Mouse (Mus musculus) MEL (cell line): ENCODE measurements around the gene Letmd1. TPM values are rescaled to one million over a fixed set of nuclear protein-coding genes. Genes with fewer than 3 reads are reported as not detected.

Experiments
- DNase-seq: peaks from one replicate; pipeline ENCODE4 v3.0.0; 2011; ENCODE audit warnings: low read depth, low spot score
- H3K27ac ChIP-seq: 2 replicates; pipeline ENCODE4 v1.5.1; 2012; ENCODE audit warnings: low read depth, mild to moderate bottlenecking, control low read depth, low read length, moderate library complexity; ENCODE audit not compliant: control insufficient read depth
- H3K27me3 ChIP-seq, 2 experiments: fragments of 150-350 bp in 1 of 2; sonication (generic) in 1 of 2; 2 replicates each; pipeline ENCODE4 v1.6.1; 2012; ENCODE audit warnings: low read length in 2 of 2, mild to moderate bottlenecking in 2 of 2, improper control_type of control experiment in 1 of 2, moderate library complexity in 1 of 2; ENCODE audit not compliant: insufficient read depth in 2 of 2, control insufficient read depth in 1 of 2
- H3K36me3 ChIP-seq, 2 experiments: 2 replicates each; pipeline ENCODE4 v1.6.1; 2012 to 2014; ENCODE audit warnings: low read length in 2 of 2, improper control_type of control experiment in 1 of 2, inconsistent platforms in 1 of 2, mild to moderate bottlenecking in 1 of 2; ENCODE audit not compliant: insufficient read depth in 2 of 2, control insufficient read depth in 1 of 2
- H3K4me1 ChIP-seq, 2 experiments: fragments of 150-350 bp in 1 of 2; sonication (generic) in 1 of 2; 2 replicates each; pipeline ENCODE4 v1.6.1; 2012; ENCODE audit warnings: low read length in 2 of 2, improper control_type of control experiment in 1 of 2, mild to moderate bottlenecking in 1 of 2; ENCODE audit not compliant: insufficient read depth in 2 of 2, control insufficient read depth in 1 of 2
- H3K4me3 ChIP-seq, 2 experiments: fragments of 150-350 bp in 1 of 2; sonication (generic) in 1 of 2; 2 replicates each; pipeline ENCODE4 v1.5.1; 2012; ENCODE audit warnings: low read depth in 2 of 2, low read length in 2 of 2, mild to moderate bottlenecking in 2 of 2, moderate library complexity in 2 of 2, control low read depth in 1 of 2, improper control_type of control experiment in 1 of 2; ENCODE audit not compliant: control insufficient read depth in 1 of 2, insufficient read depth in 1 of 2
- H3K79me2 ChIP-seq: 2 replicates; pipeline ENCODE4 v1.6.1; 2012; ENCODE audit warnings: mild to moderate bottlenecking, low read length, moderate library complexity; ENCODE audit not compliant: control insufficient read depth, poor library complexity, insufficient read depth
- H3K9ac ChIP-seq: 2 replicates; pipeline ENCODE4 v1.6.1; 2012; ENCODE audit warnings: low read depth, mild to moderate bottlenecking, control low read depth, low read length, moderate library complexity; ENCODE audit not compliant: control insufficient read depth, poor library complexity, severe bottlenecking
- H3K9me3 ChIP-seq: fragments of 150-350 bp; sonication (generic); replicated peaks from 2 replicates; pipeline ENCODE4 v1.6.1; 2012; ENCODE audit warnings: mild to moderate bottlenecking, low read length, improper control_type of control experiment, moderate library complexity; ENCODE audit not compliant: insufficient read depth
- BHLHE40 ChIP-seq: IDR thresholded peaks from 2 replicates; pipeline ENCODE4 v1.6.1; 2012; ENCODE audit warnings: low read depth, mild to moderate bottlenecking, inconsistent platforms, low read length, improper control_type of control experiment, borderline replicate concordance
- CHD1 ChIP-seq: IDR thresholded peaks from 2 replicates; pipeline ENCODE4 v1.6.1; 2012; ENCODE audit warnings: low read depth, mild to moderate bottlenecking, inconsistent platforms, low read length, improper control_type of control experiment
- CHD2 ChIP-seq: IDR thresholded peaks from 2 replicates; pipeline ENCODE4 v1.6.1; 2011; ENCODE audit warnings: low read length, improper control_type of control experiment
- CTCF ChIP-seq, 3 experiments: IDR thresholded peaks in 2 of 3; conservative IDR thresholded peaks in 1 of 3; 2 replicates each; pipeline ENCODE4 v1.5.1; 2011 to 2012; ENCODE audit warnings: low read length in 3 of 3, low read depth in 2 of 3, mild to moderate bottlenecking in 2 of 3, improper control_type of control experiment in 1 of 3, inconsistent platforms in 1 of 3, mixed read lengths in 1 of 3, moderate library complexity in 1 of 3; ENCODE audit not compliant: control insufficient read depth in 1 of 3, insufficient read depth in 1 of 3, poor library complexity in 1 of 3, severe bottlenecking in 1 of 3
- E2F4 ChIP-seq: IDR thresholded peaks from 2 replicates; pipeline ENCODE4 v1.6.1; 2011; ENCODE audit warnings: low read depth, low read length, improper control_type of control experiment, borderline replicate concordance
- ELF1 ChIP-seq: IDR thresholded peaks from 2 replicates; pipeline ENCODE4 v1.6.1; 2014; ENCODE audit warnings: low read depth, mild to moderate bottlenecking, inconsistent platforms, low read length, improper control_type of control experiment, moderate library complexity
- EP300 ChIP-seq, 2 experiments: IDR thresholded peaks; 2 replicates each; pipeline ENCODE4 v1.6.1; 2011; ENCODE audit warnings: improper control_type of control experiment in 2 of 2, low read length in 2 of 2, low read depth in 1 of 2, mild to moderate bottlenecking in 1 of 2
- GATA1 ChIP-seq: IDR thresholded peaks from 2 replicates; pipeline ENCODE4 v1.6.1; 2011; ENCODE audit warnings: low read depth, low read length, improper control_type of control experiment
- HCFC1 ChIP-seq: IDR thresholded peaks from 2 replicates; pipeline ENCODE4 v1.6.1; 2012; ENCODE audit warnings: low read depth, mild to moderate bottlenecking, inconsistent platforms, low read length, improper control_type of control experiment, moderate library complexity
- JUND ChIP-seq: IDR thresholded peaks from 2 replicates; pipeline ENCODE4 v1.6.1; 2011; ENCODE audit warnings: low read depth, mild to moderate bottlenecking, improper control_type of control experiment, low read length
- KAT2A ChIP-seq: conservative IDR thresholded peaks from 2 replicates; pipeline ENCODE4 v1.6.1; 2012; ENCODE audit warnings: low read depth, low read length, improper control_type of control experiment, inconsistent platforms
- MAFK ChIP-seq: IDR thresholded peaks from 2 replicates; pipeline ENCODE4 v1.6.1; 2011; ENCODE audit warnings: low read depth, mild to moderate bottlenecking, low read length, improper control_type of control experiment, borderline replicate concordance
- MAX ChIP-seq: IDR thresholded peaks from 2 replicates; pipeline ENCODE4 v1.6.1; 2011; ENCODE audit warnings: low read length, improper control_type of control experiment
- MAZ ChIP-seq: IDR thresholded peaks from 2 replicates; pipeline ENCODE4 v1.6.1; 2012; ENCODE audit warnings: low read depth, mild to moderate bottlenecking, inconsistent platforms, low read length, improper control_type of control experiment
- MEF2A ChIP-seq: IDR thresholded peaks from 2 replicates; pipeline ENCODE4 v1.6.1; 2014; ENCODE audit warnings: low read depth, mild to moderate bottlenecking, inconsistent platforms, low read length, improper control_type of control experiment; ENCODE audit not compliant: poor library complexity, insufficient replicate concordance, severe bottlenecking; ENCODE audit errors: extremely low read depth
- MXI1 ChIP-seq: IDR thresholded peaks from 2 replicates; pipeline ENCODE4 v1.6.1; 2011; ENCODE audit warnings: mild to moderate bottlenecking, low read depth, low read length, improper control_type of control experiment
- MYB ChIP-seq: IDR thresholded peaks from 2 replicates; pipeline ENCODE4 v1.6.1; 2011; ENCODE audit warnings: mild to moderate bottlenecking, low read depth, low read length, improper control_type of control experiment
- MYC ChIP-seq: IDR thresholded peaks from 2 replicates; pipeline ENCODE4 v1.6.1; 2011; ENCODE audit warnings: low read depth, mild to moderate bottlenecking, low read length, improper control_type of control experiment, moderate library complexity
- NELFE ChIP-seq: IDR thresholded peaks from 2 replicates; pipeline ENCODE4 v1.6.1; 2011; ENCODE audit warnings: low read depth, low read length, improper control_type of control experiment
- NRF1 ChIP-seq: IDR thresholded peaks from 2 replicates; pipeline ENCODE4 v1.6.1; 2014; ENCODE audit warnings: low read depth, mild to moderate bottlenecking, inconsistent platforms, low read length, improper control_type of control experiment, moderate library complexity; ENCODE audit not compliant: poor library complexity, insufficient read depth, severe bottlenecking
- POLR2A ChIP-seq, 2 experiments: IDR thresholded peaks; 2 replicates each; pipeline ENCODE4 v1.6.1; 2011 to 2012; ENCODE audit warnings: low read length in 2 of 2, mild to moderate bottlenecking in 2 of 2, control low read depth in 1 of 2, improper control_type of control experiment in 1 of 2, low read depth in 1 of 2, moderate library complexity in 1 of 2; ENCODE audit not compliant: control insufficient read depth in 1 of 2, insufficient read depth in 1 of 2, poor library complexity in 1 of 2
- POLR2AphosphoS2 ChIP-seq: IDR thresholded peaks from 2 replicates; pipeline ENCODE4 v1.6.1; 2011; ENCODE audit warnings: low read length, improper control_type of control experiment
- POLR2AphosphoS5 ChIP-seq: IDR thresholded peaks from 2 replicates; pipeline ENCODE4 v1.6.1; 2012; ENCODE audit warnings: low read depth, borderline replicate concordance, mild to moderate bottlenecking, inconsistent platforms, low read length, moderate library complexity, mixed read lengths
- RAD21 ChIP-seq: IDR thresholded peaks from 2 replicates; pipeline ENCODE4 v1.6.1; 2011; ENCODE audit warnings: mild to moderate bottlenecking, low read depth, low read length, improper control_type of control experiment
- RCOR1 ChIP-seq: IDR thresholded peaks from 2 replicates; pipeline ENCODE4 v1.6.1; 2012; ENCODE audit warnings: low read depth, mild to moderate bottlenecking, inconsistent platforms, low read length, improper control_type of control experiment
- SIN3A ChIP-seq: IDR thresholded peaks from 2 replicates; pipeline ENCODE4 v1.6.1; 2012; ENCODE audit warnings: low read length, improper control_type of control experiment, inconsistent platforms
- SMC3 ChIP-seq: IDR thresholded peaks from 2 replicates; pipeline ENCODE4 v1.6.1; 2011; ENCODE audit warnings: low read depth, low read length, improper control_type of control experiment
- TAL1 ChIP-seq: IDR thresholded peaks from 2 replicates; pipeline ENCODE4 v1.6.1; 2012; ENCODE audit warnings: mild to moderate bottlenecking, inconsistent platforms, low read length, moderate library complexity, mixed read lengths
- TBP ChIP-seq: IDR thresholded peaks from 2 replicates; pipeline ENCODE4 v1.8.0; 2011; ENCODE audit warnings: low read depth, low read length, improper control_type of control experiment
- TCF12 ChIP-seq: IDR thresholded peaks from 2 replicates; pipeline ENCODE4 v1.6.1; 2014; ENCODE audit warnings: low read depth, mild to moderate bottlenecking, inconsistent platforms, low read length, improper control_type of control experiment, moderate library complexity
- UBTF ChIP-seq: IDR thresholded peaks from 2 replicates; pipeline ENCODE4 v1.6.1; 2012; ENCODE audit warnings: low read depth, mild to moderate bottlenecking, inconsistent platforms, low read length, improper control_type of control experiment, moderate library complexity, borderline replicate concordance; ENCODE audit not compliant: insufficient read depth
- USF1 ChIP-seq: IDR thresholded peaks from 2 replicates; pipeline ENCODE4 v1.6.1; 2014; ENCODE audit warnings: low read depth, mild to moderate bottlenecking, inconsistent platforms, low read length, improper control_type of control experiment, moderate library complexity
- USF2 ChIP-seq, 2 experiments: IDR thresholded peaks; 2 replicates each; pipeline ENCODE4 v1.6.1; 2011 to 2012; ENCODE audit warnings: improper control_type of control experiment in 2 of 2, low read length in 2 of 2, borderline replicate concordance in 1 of 2, inconsistent platforms in 1 of 2, low read depth in 1 of 2, mild to moderate bottlenecking in 1 of 2; ENCODE audit not compliant: insufficient read depth in 1 of 2
- ZC3H11A ChIP-seq: IDR thresholded peaks from 2 replicates; pipeline ENCODE4 v1.6.1; 2012; ENCODE audit warnings: low read depth, mild to moderate bottlenecking, inconsistent platforms, low read length, improper control_type of control experiment
- ZKSCAN1 ChIP-seq: IDR thresholded peaks from 2 replicates; pipeline ENCODE4 v1.6.1; 2012; ENCODE audit warnings: low read depth, mild to moderate bottlenecking, inconsistent platforms, low read length, improper control_type of control experiment, moderate library complexity
- ZMIZ1 ChIP-seq: IDR thresholded peaks from 2 replicates; pipeline ENCODE4 v1.6.1; 2012; ENCODE audit warnings: low read depth, mild to moderate bottlenecking, inconsistent platforms, low read length, improper control_type of control experiment, moderate library complexity
- ZNF384 ChIP-seq: IDR thresholded peaks from 2 replicates; pipeline ENCODE4 v1.6.1; 2012; ENCODE audit warnings: low read depth, mild to moderate bottlenecking, inconsistent platforms, low read length, improper control_type of control experiment
- polyA plus RNA-seq, 2 experiments: library from polyadenylated mRNA; stranded (reverse) in 1 of 2; unstranded in 1 of 2; fragments of >175 nt in 1 of 2; fragments of >200 nt in 1 of 2; gene quantifications; 2 replicates each; pipeline versions ENCODE4 v1.2.1 to v1.2.4; 2012; ENCODE audit warnings: low replicate concordance in 2 of 2, low read depth in 1 of 2; ENCODE audit not compliant: insufficient read length in 2 of 2, insufficient read depth in 1 of 2, missing spikeins in 1 of 2
- total RNA-seq: library from RNA; depleted of rRNA; stranded (reverse); fragments of 300-350 nt; gene quantifications from 2 replicates; pipeline ENCODE4 v1.2.3, GENCODE M21; 2012

Gene Letmd1
- total and polyA plus RNA-seq, 3 experiments = 38.8 to 277 (median 64.3) TPM

- no peaks in the 10 kb centered on the region for H3K27me3 ChIP-seq
- H3K9ac ChIP-seq = peak overlapping the region; percentile 40
- peak; percentile 95 for DNase-seq
- H3K9me3 ChIP-seq = no peaks in the 10 kb centered on the region
- peak overlapping the region; percentile 60 for H3K4me3 ChIP-seq
- peaks cover 0 to 13% of the 10 kb centered on the region in 2 experiments for H3K4me1 ChIP-seq
- no peaks in the 10 kb centered on the region for H3K79me2 ChIP-seq
- H3K27ac ChIP-seq = no peak overlapping the region
- peaks cover 0 to 2% of the 10 kb centered on the region in 2 experiments; a peak in 1 of 4 replicates for H3K36me3 ChIP-seq
- TF ChIP-seq MYB (no peak), GATA1 (no peak), NRF1 (no peak), RCOR1 (peak; percentile 52; the same call in 1 of the 2 replicates), USF2 (IDR thresholded peaks at IDR 0.05; ENCODE audit: borderline replicate concordance in 1 of 2, insufficient read depth in 1 of 2, low read depth in 1 of 2, low read length in 2 of 2) (no peak), TAL1 (no peak), MAFK (no peak), ELF1 (peak; percentile 36; the same call in 1 of the 2 replicates), MEF2A (no peak), CTCF (IDR thresholded peaks at IDR 0.05 in 2 of 3, conservative IDR thresholded peaks at IDR 0.05 in 1 of 3; ENCODE audit: control insufficient read depth in 1 of 3, insufficient read depth in 1 of 3, low read depth in 2 of 3, low read length in 3 of 3, poor library complexity in 1 of 3, severe bottlenecking in 1 of 3) (peak; percentile 98 to 99 (median 99)), BHLHE40 (no peak; the same call in 1 of the 2 replicates), HCFC1 (0 out of 2 replicates have a peak, but pooled peaks have one; percentile 35), ZC3H11A (peak; percentile 97), UBTF (no peak), POLR2A (IDR thresholded peaks at IDR 0.05; ENCODE audit: control insufficient read depth in 1 of 2, insufficient read depth in 1 of 2, low read depth in 1 of 2, low read length in 2 of 2, poor library complexity in 1 of 2) (no peak), TCF12 (0 out of 2 replicates have a peak, but pooled peaks have one; percentile 9), MXI1 (no peak; the same call in 1 of the 2 replicates), JUND (no peak), NELFE (0 out of 2 replicates have a peak, but pooled peaks have one; percentile 16), E2F4 (no peak), TBP (0 out of 2 replicates have a peak, but pooled peaks have one; percentile 15), EP300 (IDR thresholded peaks at IDR 0.05; ENCODE audit: low read depth in 1 of 2, low read length in 2 of 2) (no peak), MAZ (no peak), KAT2A (no peak), MAX (no peak), POLR2AphosphoS5 (no peak), ZNF384 (0 out of 2 replicates have a peak, but pooled peaks have one; percentile 40), SMC3 (peak; percentile 94), ZKSCAN1 (no peak), RAD21 (peak; percentile 99), CHD2 (no peak), MYC (peak; percentile 29; the same call in 1 of the 2 replicates), CHD1 (no peak), ZMIZ1 (no peak), USF1 (no peak), SIN3A (peak; percentile 79), POLR2AphosphoS2 (no peak)
Measured at GRCm38 (mm10) chr15:100457340-100457739, 11.5 kb upstream of the Letmd1 start.
